ENCODE assay signal across 12 mouse cellular contexts in the genomic region with DNA sequence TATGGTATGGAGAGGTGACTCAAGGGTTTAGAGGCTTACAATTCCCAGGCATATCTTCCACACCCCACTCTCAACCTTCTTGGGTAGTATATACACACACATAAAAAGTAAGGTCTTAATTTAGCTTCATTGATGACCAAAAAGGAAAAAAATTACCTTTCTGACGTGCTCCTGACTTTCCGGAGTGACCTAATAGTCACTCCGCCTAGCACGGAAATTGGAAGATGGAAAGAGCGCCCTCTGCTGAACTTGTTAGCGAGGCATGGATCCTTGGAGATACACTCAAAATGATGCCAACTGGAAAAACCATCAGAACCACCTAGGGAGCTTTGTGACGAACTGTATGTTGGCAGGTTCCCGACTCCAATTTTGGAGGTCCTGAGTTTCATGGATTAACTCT. TPM values are rescaled to one million over a fixed set of nuclear protein-coding genes. Genes with fewer than 3 reads are reported as not detected.
DNase-seq lines count a peak whose midpoint lies in the region; ATAC-seq and TF ChIP-seq lines count a peak whose summit lies in the region.
"Had no signal": no experiment of that assay in that cellular context is flagged by ENCODE, and none has a peak within 500 bp of the region (broad histone marks: within the 10 kb centered on the region; RNA-seq: fewer than 3 reads in every experiment).

No protein-coding gene starts in this region.

- no peak overlapping the region for H3K4me2 ChIP-seq in liver, postnatal 0 days (ENCODE audit: low read depth, low read length)
- no peak overlapping the region for H3K4me2 ChIP-seq in liver, embryonic 11.5 days

- peak; percentile 63 for TF ChIP-seq CTCF in gastrocnemius, adult 2 months (IDR thresholded peaks at IDR 0.05)
- peak; percentile 41; the same call in 1 of the 2 replicates for TF ChIP-seq CTCF in liver, postnatal 0 days (IDR thresholded peaks at IDR 0.05; ENCODE audit: low read depth)

- peak; percentile 45 for DNase-seq in gastrocnemius, adult 2 months
- no peak for DNase-seq in gastrocnemius, adult 8-10 months (ENCODE audit: low spot score in 2 of 2)
- DNase-seq in liver, postnatal 0 days: no peak
- DNase-seq in liver, embryonic 11.5 days (ENCODE audit: low spot score): no peak
- DNase-seq in R1 (ENCODE audit: low read depth, low spot score): peak; percentile 77
- peak; percentile 66 for DNase-seq in lung, postnatal 36 days
- no peak for DNase-seq in right cerebral cortex, adult 18-20 months
- no peak for DNase-seq in layer of hippocampus, postnatal 25 days (ENCODE audit: extremely low spot score in 1 of 2, low spot score in 1 of 2)
- DNase-seq: right cerebral cortex, postnatal 14 days had no signal

- no peak overlapping the region for H3K4me3 ChIP-seq in gastrocnemius, adult 2 months
- no peak overlapping the region for H3K4me3 ChIP-seq in liver, postnatal 0 days (ENCODE audit: low read depth, low read length)
- H3K4me3 ChIP-seq in liver, embryonic 11.5 days (ENCODE audit: low read depth, low read length): no peak overlapping the region
- H3K4me3 ChIP-seq: embryonic facial prominence, embryonic 10.5 days had no signal

- no peaks in the 10 kb centered on the region for H3K9me3 ChIP-seq in liver, postnatal 0 days (ENCODE audit: low read length)
- no peaks in the 10 kb centered on the region for H3K9me3 ChIP-seq in liver, embryonic 11.5 days (ENCODE audit: control insufficient read depth, low read length)
- H3K9me3 ChIP-seq: embryonic facial prominence, embryonic 10.5 days had no signal

- no peaks in the 10 kb centered on the region for H3K27me3 ChIP-seq in liver, postnatal 0 days (ENCODE audit: insufficient read depth, low read length)
- no peaks in the 10 kb centered on the region for H3K27me3 ChIP-seq in liver, embryonic 11.5 days (replicated peaks; ENCODE audit: control insufficient read depth, insufficient read depth, low read length)

- no peak overlapping the region for H3K27ac ChIP-seq in gastrocnemius, adult 2 months
- no peak overlapping the region for H3K27ac ChIP-seq in liver, postnatal 0 days (ENCODE audit: low read depth)
- H3K27ac ChIP-seq in liver, embryonic 11.5 days (ENCODE audit: low read depth, low read length): no peak overlapping the region
- H3K27ac ChIP-seq: embryonic facial prominence, embryonic 10.5 days had no signal

- WGBS in liver, postnatal 0 days (ENCODE audit: insufficient replicate concordance): 66% methylated on average over 8 of the region's 8 CpGs
- 63% methylated on average over 8 of the region's 8 CpGs for WGBS in liver, embryonic 11.5 days

- ATAC-seq in liver, postnatal 0 days: no peak
- no peak for ATAC-seq in liver, embryonic 11.5 days (replicated peaks; ENCODE audit: low FRiP score)
- ATAC-seq: forebrain, embryonic 16.5 days; intestine, embryonic 16.5 days had no signal

- H3K36me3 ChIP-seq in liver, postnatal 0 days (replicated peaks; ENCODE audit: insufficient read depth, low read length): no peaks in the 10 kb centered on the region
- no peaks in the 10 kb centered on the region for H3K36me3 ChIP-seq in liver, embryonic 11.5 days (ENCODE audit: control insufficient read depth, insufficient read depth, low read length)
- H3K36me3 ChIP-seq: embryonic facial prominence, embryonic 10.5 days had no signal

- intact Hi-C loops in gastrocnemius, adult 2 months (cut with DNase I): loop anchor here (5.0 kb wide), 1 partner anchor 240 kb away; a partner anchor contains a TSS

- H3K9ac ChIP-seq in liver, postnatal 0 days (replicated peaks): no peak overlapping the region
- H3K9ac ChIP-seq in liver, embryonic 11.5 days (ENCODE audit: low read depth, low read length): no peak overlapping the region

- no peak for TF ChIP-seq EP300 in liver, postnatal 0 days (IDR thresholded peaks at IDR 0.05; ENCODE audit: low read depth)

- H3K4me1 ChIP-seq in liver, postnatal 0 days (ENCODE audit: insufficient read depth): 0 out of 2 replicates have a peak, but pooled peaks cover 2% of the 10 kb centered on the region
- H3K4me1 ChIP-seq in liver, embryonic 11.5 days (replicated peaks; ENCODE audit: control insufficient read depth, insufficient read depth, low read length): no peaks in the 10 kb centered on the region

RNA-seq across cellular contexts. Expression of a gene that starts 7.0 kb away (rescaled TPM):
- total RNA-seq in gastrocnemius, adult 2 months (2021): 10 to 100 TPM; 16.4 to 29.2 TPM
- total RNA-seq in gastrocnemius, adult 8-10 months (2022): 10 to 100 TPM; 12.6 to 15.2 (median 14.7) TPM
- polyA plus RNA-seq in liver, postnatal 0 days (2015; fragmentation: Nextera tagmentation; extraction: Ambion mirVana): 3.9 and 4.3 TPM in 2 replicates
- 8.2 and 8.7 TPM in 2 replicates for polyA plus RNA-seq in liver, embryonic 11.5 days (2014; fragmentation: Nextera tagmentation; extraction: Ambion mirVana)
- total RNA-seq in layer of hippocampus, postnatal 25 days (2021): 10 to 100 TPM; 34.3 to 44.4 TPM

Comparison
In these comparisons a context has a peak if more than half of its experiments do, and no peak if none do; other contexts are left out.
1. DNase-seq: peak in gastrocnemius, adult 2 months (single experiment), R1 (single experiment) and lung, postnatal 36 days (single experiment); none in gastrocnemius, adult 8-10 months (0 of 2), liver, postnatal 0 days (single experiment), liver, embryonic 11.5 days (single experiment), right cerebral cortex, adult 18-20 months (single experiment) and layer of hippocampus, postnatal 25 days (0 of 2).